Mouse (Mus musculus) left cerebral cortex, postnatal 25 days (tissue): Measurements from ENCODE around the gene Slc51b. TPM values are rescaled to one million over a fixed set of nuclear protein-coding genes. Genes with fewer than 3 reads are reported as not detected.

ENCODE experiments used
- DNase-seq, 2 experiments: peaks; one replicate each; pipeline ENCODE4 v3.0.0; 2022; ENCODE audit warnings: low spot score in 2 of 2, mixed read lengths in 1 of 2
- intact Hi-C: fragments of 180-260 bp; cut with DNase I; formaldehyde crosslinking; loops from one replicate; pipeline ENCODE4 v1.15.1; 2025
- total RNA-seq, 2 experiments: library from RNA; stranded (reverse); gene quantifications; 2 replicates each; pipeline ENCODE4 v1.2.3; 2021

The Slc51b gene
- not detected for total RNA-seq

- intact Hi-C loops, result no loop called here
- no peak for DNase-seq
These were observed at the start of gene Slc51b for GRCm38 (mm10) chr9:65422760-65423501. Gene Slc51b, minus strand, starts transcription at chr9:65422955.

GRCm38 (mm10) chr9:65467686-65468085 is 44.9 kb upstream of the Slc51b start:
- intact Hi-C loops, result no loop called here
- no peak for DNase-seq

- intact Hi-C loops, result no loop called here
- DNase-seq, result no peak
These were observed 42.5 kb upstream of the Slc51b start for GRCm38 (mm10) chr9:65465241-65465640.

GRCm38 (mm10) chr9:65464161-65464560 is 41.4 kb upstream of the Slc51b start:
- intact Hi-C loops, result no loop called here
- DNase-seq, result peak in 1 of 2 experiments; percentile 12

GRCm38 (mm10) chr9:65462544-65462943 is 39.8 kb upstream of the Slc51b start:
- no peak for DNase-seq
- intact Hi-C loops, result no loop called here

- intact Hi-C loops, result no loop called here
- DNase-seq, result peak; percentile 93 to 95
These were observed 38.1 kb upstream of the Slc51b start, which contains the start of gene Spg21 for GRCm38 (mm10) chr9:65460732-65461442. Gene Spg21, plus strand, starts transcription at chr9:65460947.

- no peak for DNase-seq
- intact Hi-C loops, result no loop called here
These were observed 37.4 kb upstream of the Slc51b start for GRCm38 (mm10) chr9:65460198-65460597.

- no peak for DNase-seq
- intact Hi-C loops, result no loop called here
These were observed 36.2 kb upstream of the Slc51b start for GRCm38 (mm10) chr9:65458975-65459374.

GRCm38 (mm10) chr9:65447951-65448350 is 25.2 kb upstream of the Slc51b start:
- intact Hi-C loops, result no loop called here
- DNase-seq, result no peak

- DNase-seq, result no peak
- intact Hi-C loops, result no loop called here
These were observed 21.9 kb upstream of the Slc51b start for GRCm38 (mm10) chr9:65444692-65445091.

- peak; percentile 87 to 91 for DNase-seq
- intact Hi-C loops, result no loop called here
These were observed 13.0 kb upstream of the Slc51b start, which contains the start of gene Mtfmt for GRCm38 (mm10) chr9:65435671-65436301. Gene Mtfmt, plus strand, starts transcription at chr9:65435782.

GRCm38 (mm10) chr9:65435211-65435610 is 12.5 kb upstream of the Slc51b start:
- intact Hi-C loops, result no loop called here
- DNase-seq, result no peak

GRCm38 (mm10) chr9:65434140-65434539 is 11.4 kb upstream of the Slc51b start:
- peak in 1 of 2 experiments; percentile 23 for DNase-seq
- intact Hi-C loops, result no loop called here

- intact Hi-C loops, result loop anchor here (1.0 kb wide), 2 partner anchors 39 to 60 kb away; no protein-coding TSS in a partner anchor
These were observed 9.5 kb upstream of the Slc51b start for GRCm38 (mm10) chr9:65432236-65432635.

GRCm38 (mm10) chr9:65430921-65431320 is 8.2 kb upstream of the Slc51b start:
- intact Hi-C loops, result no loop called here
- DNase-seq, result no peak

More at GRCm38 (mm10) chr9:65432236-65432635, 9.5 kb upstream of the Slc51b start:
- peak; percentile 87 to 94 for DNase-seq

GRCm38 (mm10) chr9:65430401-65430800 is 7.6 kb upstream of the Slc51b start:
- intact Hi-C loops, result no loop called here
- DNase-seq, result no peak

GRCm38 (mm10) chr9:65428003-65428402 is 5.2 kb upstream of the Slc51b start:
- no peak for DNase-seq
- intact Hi-C loops, result no loop called here

GRCm38 (mm10) chr9:65427511-65427910 is 4.8 kb upstream of the Slc51b start:
- DNase-seq, result no peak
- intact Hi-C loops, result no loop called here

- no peak for DNase-seq
- intact Hi-C loops, result no loop called here
These were observed 1.6 kb upstream of the Slc51b start for GRCm38 (mm10) chr9:65424393-65424792.

- intact Hi-C loops, result no loop called here
- DNase-seq, result no peak
These were observed 3.1 kb downstream of the Slc51b start for GRCm38 (mm10) chr9:65419633-65420032.
